In genomic region chr6:121129506-121129905, GRCm38 (mm10) we compare ENCODE assay signal across 9 mouse cellular contexts. TPM values are rescaled to one million over a fixed set of nuclear protein-coding genes. Genes with fewer than 3 reads are reported as not detected.
DNase-seq lines count a peak whose midpoint lies in the region; ATAC-seq and TF ChIP-seq lines count a peak whose summit lies in the region.
"Had no signal": no experiment of that assay in that cellular context is flagged by ENCODE, and none has a peak within 500 bp of the region (broad histone marks: within the 10 kb centered on the region; RNA-seq: fewer than 3 reads in every experiment).

No protein-coding gene starts in this region.

- peak; percentile 31; the same call in 1 of the 2 replicates for ATAC-seq in liver, embryonic 14.5 days (ENCODE audit: insufficient read depth)

- peaks cover 43% of the 10 kb centered on the region for H3K4me1 ChIP-seq in hindbrain, embryonic 10.5 days (replicated peaks)
- peaks cover 0 to 4% of the 10 kb centered on the region in 2 experiments; a peak in 1 of 4 replicates for H3K4me1 ChIP-seq in liver, embryonic 14.5 days (replicated peaks; ENCODE audit: control insufficient read depth in 2 of 2, insufficient read depth in 2 of 2, low read length in 1 of 2)

- no peak overlapping the region for H3K9ac ChIP-seq in liver, embryonic 14.5 days (replicated peaks)

- no peak for TF ChIP-seq CTCF in layer of hippocampus, adult 2 months (conservative IDR thresholded peaks at IDR 0.05)
- no peak for TF ChIP-seq CTCF in liver, embryonic 14.5 days (IDR thresholded peaks at IDR 0.05; ENCODE audit: low read depth)

- TF ChIP-seq EP300 in liver, embryonic 14.5 days (IDR thresholded peaks at IDR 0.05; ENCODE audit: low read depth): no peak

- H3K27ac ChIP-seq in layer of hippocampus, adult 2 months: peak overlapping the region; percentile 92
- peak overlapping the region; percentile 86 for H3K27ac ChIP-seq in hindbrain, embryonic 10.5 days
- no peak overlapping the region for H3K27ac ChIP-seq in liver, embryonic 14.5 days
- H3K27ac ChIP-seq: macrophage had no signal

- WGBS in hindbrain, embryonic 10.5 days: 7% methylated on average over 21 of the region's 21 CpGs
- WGBS in liver, embryonic 14.5 days (ENCODE audit: insufficient replicate concordance): 12% methylated on average over 21 of the region's 21 CpGs

- peak overlapping the region; percentile 63 for H3K4me2 ChIP-seq in liver, embryonic 14.5 days (ENCODE audit: low read depth)

- H3K9me3 ChIP-seq in hindbrain, embryonic 10.5 days: no peaks in the 10 kb centered on the region
- H3K9me3 ChIP-seq in liver, embryonic 14.5 days (ENCODE audit: control insufficient read depth, low read length): no peaks in the 10 kb centered on the region

- no peak for DNase-seq in layer of hippocampus, adult 2 months (ENCODE audit: low spot score in 2 of 2)
- no peak for DNase-seq in layer of hippocampus, adult 8-10 months (ENCODE audit: low spot score in 2 of 2)
- peak; percentile 51 for DNase-seq in cerebellum, adult 8-10 months
- DNase-seq in hindbrain, embryonic 10.5 days (ENCODE audit: low spot score): peak; percentile 43
- no peak for DNase-seq in liver, embryonic 14.5 days (ENCODE audit: low read depth in 3 of 3, low spot score in 3 of 3)
- DNase-seq in right cerebral cortex, postnatal 4 days: peak; percentile 38
- no peak for DNase-seq in kidney, adult 8-10 months
- no peak for DNase-seq in gastrocnemius, postnatal 4 days (ENCODE audit: low spot score in 2 of 2)

- H3K4me3 ChIP-seq in layer of hippocampus, adult 2 months: peak overlapping the region; percentile 69
- peak overlapping the region; percentile 52 for H3K4me3 ChIP-seq in hindbrain, embryonic 10.5 days
- H3K4me3 ChIP-seq in liver, embryonic 14.5 days (ENCODE audit: insufficient read depth in 1 of 2, low read depth in 2 of 2, low read length in 2 of 2): peak overlapping the region; percentile 9 to 26

- H3K27me3 ChIP-seq in hindbrain, embryonic 10.5 days (ENCODE audit: insufficient read depth, poor library complexity, severe bottlenecking): peaks cover 37% of the 10 kb centered on the region
- H3K27me3 ChIP-seq in liver, embryonic 14.5 days (ENCODE audit: control insufficient read depth, insufficient read depth, low read length): peaks cover 38% of the 10 kb centered on the region

- H3K36me3 ChIP-seq in hindbrain, embryonic 10.5 days: no peaks in the 10 kb centered on the region
- H3K36me3 ChIP-seq in liver, embryonic 14.5 days (replicated peaks; ENCODE audit: control insufficient read depth, insufficient read depth, low read depth): no peaks in the 10 kb centered on the region

RNA-seq across cellular contexts. Expression of gene Mical3, which starts 1.3 kb away (rescaled TPM):
- total RNA-seq in layer of hippocampus, adult 2 months (2021): 10 to 100 TPM; 89.5 to 94.6 TPM
- total RNA-seq in layer of hippocampus, adult 8-10 months (2022): 100 to 1,000 TPM in 1 of 4 experiments, 10 to 100 TPM in 3; 78.3 to 102 (median 90.8) TPM
- 10.3 and 11.8 TPM in 2 replicates for polyA plus RNA-seq in hindbrain, embryonic 10.5 days (2016; fragmentation: Nextera tagmentation; extraction: Ambion mirVana)
- 6.0 and 8.1 TPM in 2 replicates for polyA plus RNA-seq in liver, embryonic 14.5 days (2012; rRNA removed)
- 9.4 and 12.8 TPM in 2 replicates for polyA plus RNA-seq in liver, embryonic 14.5 days (2014; fragmentation: Nextera tagmentation; extraction: Ambion mirVana)
- 100 to 1,000 TPM in 1 of 2 experiments, 10 to 100 TPM in 1; 99.9 to 103 TPM for total RNA-seq in gastrocnemius, postnatal 4 days (2021)

RNA-seq across cellular contexts. Expression of gene Pex26, which starts 54.0 kb away (rescaled TPM):
- 10 to 100 TPM in 1 of 2 experiments, 1 to 10 TPM in 1; 9.7 to 11.5 TPM for total RNA-seq in layer of hippocampus, adult 2 months (2021)
- 10 to 100 TPM; 12.1 to 14.2 (median 13.1) TPM for total RNA-seq in layer of hippocampus, adult 8-10 months (2022)
- polyA plus RNA-seq in hindbrain, embryonic 10.5 days (2016; fragmentation: Nextera tagmentation; extraction: Ambion mirVana): 9.2 and 10.1 TPM in 2 replicates
- polyA plus RNA-seq in liver, embryonic 14.5 days (2012; rRNA removed): 3.2 and 3.3 TPM in 2 replicates
- polyA plus RNA-seq in liver, embryonic 14.5 days (2014; fragmentation: Nextera tagmentation; extraction: Ambion mirVana): 2.2 and 2.4 TPM in 2 replicates
- 1 to 10 TPM; 5.8 to 6.1 TPM for total RNA-seq in gastrocnemius, postnatal 4 days (2021)

Comparison
In these comparisons a context has a peak if more than half of its experiments do, and no peak if none do; other contexts are left out.
1. DNase-seq: peak in cerebellum, adult 8-10 months (single experiment), hindbrain, embryonic 10.5 days (single experiment) and right cerebral cortex, postnatal 4 days (single experiment); none in layer of hippocampus, adult 2 months (0 of 2), layer of hippocampus, adult 8-10 months (0 of 2), liver, embryonic 14.5 days (0 of 3), kidney, adult 8-10 months (0 of 2) and gastrocnemius, postnatal 4 days (0 of 2).
2. H3K4me3 ChIP-seq: peak in every context shown above with its lines; median percentile 69 in layer of hippocampus, adult 2 months; 52 in hindbrain, embryonic 10.5 days; 18 in liver, embryonic 14.5 days.